Mouse (Mus musculus) ES-Bruce4 (cell line): ENCODE results near the gene Styx.

Experiments
- CTCF ChIP-seq: IDR thresholded peaks from one replicate; pipeline ENCODE4 v1.8.1; 2011; ENCODE audit warnings: low read depth, low read length
- EP300 ChIP-seq: IDR thresholded peaks from 2 replicates; pipeline ENCODE4 v1.6.1; 2011; ENCODE audit warnings: low read depth, low read length; ENCODE audit not compliant: insufficient read depth

DNA sequence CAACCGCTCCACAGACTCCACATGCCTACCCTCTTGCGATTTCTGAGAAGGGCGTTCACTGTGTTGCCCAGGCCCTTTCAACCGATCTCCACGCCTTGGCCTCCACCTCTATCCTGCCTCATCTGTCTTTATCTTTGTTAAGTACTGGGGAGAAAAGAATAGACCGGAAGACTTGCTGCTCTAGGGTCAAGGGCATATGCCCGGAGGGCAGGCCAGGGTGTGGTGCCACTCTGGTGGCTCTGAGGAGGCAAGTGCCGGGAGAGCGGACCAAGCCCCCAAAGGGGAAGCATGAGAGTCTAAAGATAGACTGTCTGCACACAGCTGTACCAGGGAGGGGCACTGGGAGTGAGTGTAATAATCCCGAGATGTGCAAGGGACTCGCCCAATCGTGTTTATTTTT, 94.6 kb downstream of the Styx start:
- TF ChIP-seq EP300: peak; percentile 96
- no peak for TF ChIP-seq CTCF
